Mouse (Mus musculus) megakaryocyte, embryonic 14.5 days (primary cell): ENCODE measurements at regions not wholly inside any gene's neighbourhood (a gene's known extent, or its start where the extent isn't known, plus 50 kb on each side); places are given as distances from the start of the nearest gene placed in this dataset.

Experiments
- FLI1 ChIP-seq: IDR thresholded peaks from 2 replicates; pipeline ENCODE4 v1.6.1; 2012; ENCODE audit warnings: low read length, inconsistent platforms, mixed read lengths
- GATA1 ChIP-seq: IDR thresholded peaks from 3 replicates; pipeline ENCODE4 v1.6.1; 2012; ENCODE audit warnings: mixed read lengths, low read length, inconsistent platforms, borderline replicate concordance

DNA sequence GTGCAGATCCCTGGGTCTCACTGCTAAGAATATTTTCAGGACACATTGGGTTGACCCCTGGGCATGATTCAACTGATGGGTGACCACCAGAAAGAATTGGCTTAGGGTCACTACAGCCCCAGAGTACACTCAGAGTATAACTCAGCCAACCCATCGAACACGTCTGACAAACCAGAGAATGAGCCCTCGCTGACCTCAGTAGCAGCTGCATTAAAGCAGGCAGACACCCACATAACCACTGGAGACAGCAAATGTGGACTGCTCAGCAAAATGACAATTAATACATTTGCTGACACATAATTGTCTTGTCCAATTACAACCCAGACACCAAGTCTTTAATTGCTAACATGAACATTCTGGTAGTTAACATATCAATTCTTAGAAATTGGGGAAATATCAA, 175.7 kb downstream of the Cbln4 start:
- TF ChIP-seq GATA1 (no peak), FLI1 (no peak)
